Mouse (Mus musculus) yolk sac, embryonic 10.5 days (tissue): ENCODE results near the gene Slc23a4.
A peak's percentile ranks its signal among the peaks of the same experiment; 100 is the strongest.

Experiments used
- DNase-seq: peaks from one replicate; pipeline ENCODE4 v3.0.0-alpha.2; 2017; ENCODE audit warnings: low spot score

Slc23a4 gene

GRCm38 (mm10) chr6:34910371-34911219 is 77.6 kb downstream of the Slc23a4 start, which contains the start of gene Wdr91:
Wdr91 (minus strand) TSS chr6:34910876.
- DNase-seq = peak; percentile 95

GRCm38 (mm10) chr6:34909631-34910345 is 78.4 kb downstream of the Slc23a4 start:
- no peak for DNase-seq

GRCm38 (mm10) chr6:34907696-34908260 is 80.4 kb downstream of the Slc23a4 start:
- no peak for DNase-seq

- DNase-seq = no peak
Observed at GRCm38 (mm10) chr6:34907121-34907614, 81.0 kb downstream of the Slc23a4 start.

- DNase-seq = no peak
Observed at GRCm38 (mm10) chr6:34906661-34907060, 81.5 kb downstream of the Slc23a4 start.

GRCm38 (mm10) chr6:34906125-34906524 is 82.1 kb downstream of the Slc23a4 start:
- no peak for DNase-seq

- no peak for DNase-seq
Observed at GRCm38 (mm10) chr6:34904361-34904760, 83.8 kb downstream of the Slc23a4 start.

GRCm38 (mm10) chr6:34903851-34904250 is 84.4 kb downstream of the Slc23a4 start:
- no peak for DNase-seq

GRCm38 (mm10) chr6:34903441-34903840 is 84.8 kb downstream of the Slc23a4 start:
- no peak for DNase-seq

- DNase-seq = no peak
Observed at GRCm38 (mm10) chr6:34902578-34902977, 85.6 kb downstream of the Slc23a4 start.

- DNase-seq = no peak
Observed at GRCm38 (mm10) chr6:34901911-34902444, 86.2 kb downstream of the Slc23a4 start.

- no peak for DNase-seq
Observed at GRCm38 (mm10) chr6:34900990-34901389, 87.2 kb downstream of the Slc23a4 start.

GRCm38 (mm10) chr6:34899127-34899526 is 89.1 kb downstream of the Slc23a4 start:
- peak; percentile 50 for DNase-seq

- no peak for DNase-seq
Observed at GRCm38 (mm10) chr6:34896168-34896780, 91.9 kb downstream of the Slc23a4 start.

- no peak for DNase-seq
Observed at GRCm38 (mm10) chr6:34895569-34895968, 92.6 kb downstream of the Slc23a4 start.
